Mouse (Mus musculus) CH12.LX (cell line): ENCODE data around the gene Hoxb3. TPM values are rescaled to one million over a fixed set of nuclear protein-coding genes. Genes with fewer than 3 reads are reported as not detected.

Source experiments
- DNase-seq: peaks from one replicate; pipeline ENCODE4 v3.0.0-alpha.2; 2013; ENCODE audit errors: extremely low read depth
- H3K27ac ChIP-seq: 2 replicates; pipeline ENCODE4 v1.5.1; 2012; ENCODE audit warnings: low read depth, mild to moderate bottlenecking, control low read depth, moderate library complexity; ENCODE audit not compliant: insufficient read depth
- H3K27me3 ChIP-seq: replicated peaks from 2 replicates; pipeline ENCODE3; 2012; ENCODE audit warnings: inconsistent platforms
- H3K36me3 ChIP-seq, 2 experiments: replicated peaks in 1 of 2; 2 replicates each; pipeline versions ENCODE3 to v1.6.1; 2012; ENCODE audit warnings: inconsistent platforms in 1 of 2, low read length in 1 of 2, mild to moderate bottlenecking in 1 of 2, mixed read lengths in 1 of 2, moderate library complexity in 1 of 2; ENCODE audit not compliant: control insufficient read depth in 1 of 2, insufficient read depth in 1 of 2
- H3K4me1 ChIP-seq, 2 experiments: 2 replicates each; pipeline ENCODE4 v1.6.1; 2012; ENCODE audit warnings: inconsistent platforms in 1 of 2, moderate library complexity in 1 of 2; ENCODE audit not compliant: insufficient read depth in 2 of 2, control insufficient read depth in 1 of 2
- H3K4me2 ChIP-seq: 2 replicates; pipeline ENCODE4 v1.6.1; 2012; ENCODE audit warnings: low read depth, mild to moderate bottlenecking, control low read depth; ENCODE audit not compliant: poor library complexity, insufficient read depth, severe bottlenecking
- H3K4me3 ChIP-seq, 3 experiments: fragments of 150-350 bp in 1 of 3; sonication (generic) in 1 of 3; replicated peaks in 1 of 3; 2 replicates each; pipeline versions ENCODE3 to v1.5.1; 2011 to 2012; ENCODE audit warnings: low read depth in 2 of 3, low read length in 2 of 3, mild to moderate bottlenecking in 2 of 3, moderate library complexity in 2 of 3, control low read depth in 1 of 3, improper control_type of control experiment in 1 of 3, inconsistent platforms in 1 of 3, mixed read lengths in 1 of 3; ENCODE audit not compliant: poor library complexity in 1 of 3
- H3K79me2 ChIP-seq: replicated peaks from 2 replicates; pipeline ENCODE4 v1.6.1; 2012; ENCODE audit warnings: mild to moderate bottlenecking, moderate library complexity; ENCODE audit not compliant: control insufficient read depth, poor library complexity, insufficient read depth, severe bottlenecking; ENCODE audit errors: extremely low read depth
- H3K9ac ChIP-seq: 2 replicates; pipeline ENCODE4 v1.6.1; 2012; ENCODE audit warnings: low read depth, mild to moderate bottlenecking, control low read depth, moderate library complexity; ENCODE audit not compliant: insufficient read depth
- H3K9me3 ChIP-seq: replicated peaks from 2 replicates; pipeline ENCODE3; 2012; ENCODE audit warnings: low read length, inconsistent platforms, mixed read lengths
- CHD1 ChIP-seq: IDR thresholded peaks from 2 replicates; pipeline ENCODE4 v1.6.1; 2012; ENCODE audit warnings: low read depth, low read length, improper control_type of control experiment, inconsistent platforms
- CTCF ChIP-seq, 2 experiments: IDR thresholded peaks in 1 of 2; conservative IDR thresholded peaks in 1 of 2; 2 replicates each; pipeline ENCODE4 v1.5.1; 2011 to 2012; ENCODE audit warnings: low read depth in 2 of 2, low read length in 2 of 2, improper control_type of control experiment in 1 of 2, inconsistent platforms in 1 of 2, mild to moderate bottlenecking in 1 of 2, moderate library complexity in 1 of 2
- ELF1 ChIP-seq: IDR thresholded peaks from 2 replicates; pipeline ENCODE4 v1.6.1; 2014; ENCODE audit warnings: low read depth, mild to moderate bottlenecking, inconsistent platforms, low read length, improper control_type of control experiment
- ETS1 ChIP-seq: conservative IDR thresholded peaks from 2 replicates; pipeline ENCODE4 v1.6.1; 2012; ENCODE audit warnings: low read depth, mild to moderate bottlenecking, inconsistent platforms, low read length, improper control_type of control experiment, moderate library complexity
- HCFC1 ChIP-seq: IDR thresholded peaks from 2 replicates; pipeline ENCODE4 v1.6.1; 2012; ENCODE audit warnings: low read depth, mild to moderate bottlenecking, inconsistent platforms, low read length, improper control_type of control experiment
- IRF4 ChIP-seq: IDR thresholded peaks from 2 replicates; pipeline ENCODE4 v1.6.1; 2014; ENCODE audit warnings: low read depth, mild to moderate bottlenecking, inconsistent platforms, low read length, improper control_type of control experiment
- JUN ChIP-seq: IDR thresholded peaks from 2 replicates; pipeline ENCODE4 v1.6.1; 2011; ENCODE audit warnings: low read depth, mild to moderate bottlenecking, low read length, improper control_type of control experiment, moderate library complexity; ENCODE audit not compliant: insufficient read depth
- KAT2A ChIP-seq: IDR thresholded peaks from 2 replicates; pipeline ENCODE4 v1.6.1; 2012; ENCODE audit warnings: low read length, improper control_type of control experiment, inconsistent platforms; ENCODE audit not compliant: insufficient replicate concordance
- MAX ChIP-seq: IDR thresholded peaks from 2 replicates; pipeline ENCODE4 v1.6.1; 2011; ENCODE audit warnings: low read length, improper control_type of control experiment
- MAZ ChIP-seq: IDR thresholded peaks from 2 replicates; pipeline ENCODE4 v1.6.1; 2012; ENCODE audit warnings: low read depth, mild to moderate bottlenecking, inconsistent platforms, low read length, improper control_type of control experiment, moderate library complexity
- MEF2A ChIP-seq: IDR thresholded peaks from 2 replicates; pipeline ENCODE4 v1.6.1; 2014; ENCODE audit warnings: low read depth, mild to moderate bottlenecking, inconsistent platforms, low read length, improper control_type of control experiment, borderline replicate concordance
- MXI1 ChIP-seq: IDR thresholded peaks from 2 replicates; pipeline ENCODE4 v1.6.1; 2011; ENCODE audit warnings: mild to moderate bottlenecking, low read depth, low read length, improper control_type of control experiment
- MYC ChIP-seq: IDR thresholded peaks from 2 replicates; pipeline ENCODE4 v1.6.1; 2011; ENCODE audit warnings: low read depth, mild to moderate bottlenecking, improper control_type of control experiment, low read length
- NELFE ChIP-seq: IDR thresholded peaks from 2 replicates; pipeline ENCODE4 v1.6.1; 2011; ENCODE audit warnings: low read depth, low read length, improper control_type of control experiment
- POLR2A ChIP-seq: IDR thresholded peaks from 2 replicates; pipeline ENCODE4 v1.6.1; 2011; ENCODE audit warnings: low read depth, mild to moderate bottlenecking, improper control_type of control experiment, low read length
- POLR2AphosphoS2 ChIP-seq: IDR thresholded peaks from 2 replicates; pipeline ENCODE4 v1.6.1; 2011; ENCODE audit warnings: low read depth, low read length, improper control_type of control experiment
- RCOR1 ChIP-seq: conservative IDR thresholded peaks from 2 replicates; pipeline ENCODE4 v1.6.1; 2012; ENCODE audit warnings: low read depth, mild to moderate bottlenecking, inconsistent platforms, low read length, improper control_type of control experiment
- SIN3A ChIP-seq: IDR thresholded peaks from 2 replicates; pipeline ENCODE4 v1.6.1; 2012; ENCODE audit warnings: low read length, improper control_type of control experiment, inconsistent platforms
- SMC3 ChIP-seq: IDR thresholded peaks from 2 replicates; pipeline ENCODE4 v1.6.1; 2011; ENCODE audit warnings: low read depth, low read length, improper control_type of control experiment
- TBP ChIP-seq: conservative IDR thresholded peaks from 2 replicates; pipeline ENCODE4 v1.6.1; 2011; ENCODE audit warnings: low read depth, low read length, improper control_type of control experiment
- TCF12 ChIP-seq: IDR thresholded peaks from 2 replicates; pipeline ENCODE4 v1.6.1; 2014; ENCODE audit warnings: low read depth, mild to moderate bottlenecking, inconsistent platforms, low read length, improper control_type of control experiment
- UBTF ChIP-seq: IDR thresholded peaks from 2 replicates; pipeline ENCODE4 v1.6.1; 2012; ENCODE audit warnings: low read depth, mild to moderate bottlenecking, inconsistent platforms, low read length, improper control_type of control experiment, moderate library complexity
- USF1 ChIP-seq: IDR thresholded peaks from 2 replicates; pipeline ENCODE4 v1.6.1; 2014; ENCODE audit warnings: low read depth, mild to moderate bottlenecking, inconsistent platforms, low read length, improper control_type of control experiment
- USF2 ChIP-seq: conservative IDR thresholded peaks from 2 replicates; pipeline ENCODE4 v1.6.1; 2011; ENCODE audit warnings: low read depth, low read length, improper control_type of control experiment
- ZKSCAN1 ChIP-seq: IDR thresholded peaks from 2 replicates; pipeline ENCODE4 v1.6.1; 2012; ENCODE audit warnings: low read depth, inconsistent platforms, low read length, improper control_type of control experiment, borderline replicate concordance
- ZMIZ1 ChIP-seq: IDR thresholded peaks from 2 replicates; pipeline ENCODE4 v1.6.1; 2012; ENCODE audit warnings: low read depth, mild to moderate bottlenecking, inconsistent platforms, low read length, improper control_type of control experiment
- dilution Hi-C: fragments of 300-500 bp; cut with MboI; formaldehyde crosslinking; loops from 2 replicates; pipeline ENCODE4 v1.14.3; 2020; ENCODE audit warnings: low sequenced_read_pairs; ENCODE audit not compliant: extremely low pct_unique_long_range_greater_than_20kb, extremely low pct_ligation_motif_present
- in situ Hi-C: fragments of 300-500 bp; cut with MboI; formaldehyde crosslinking; loops from 3 replicates; pipeline ENCODE4 v1.14.3; 2019; ENCODE audit warnings: low sequenced_read_pairs, low pct_ligation_motif_present, low pct_unique_long_range_greater_than_20kb, mixed read lengths
- polyA plus RNA-seq: library from polyadenylated mRNA; unstranded; fragments of >175 nt; gene quantifications from 2 replicates; pipeline ENCODE4 v1.2.1, GENCODE M21; 2012; ENCODE audit warnings: low read depth; ENCODE audit not compliant: insufficient read length
- total RNA-seq, 2 experiments: library from RNA; depleted of rRNA; stranded (reverse); fragments of 300-350 nt in 1 of 2; fragments of >200 nt in 1 of 2; gene quantifications; 2 replicates each; pipeline ENCODE4 v1.2.3; 2012 to 2014

Hoxb3 gene
- total and polyA plus RNA-seq, 3 experiments, result 0.07 to 0.29 (median 0.21) TPM

- Histone ChIP-seq H3K36me3 (peaks cover 0 to 2% of the 10 kb centered on the region in 2 experiments), H3K9me3 (no peaks in the 10 kb centered on the region), H3K4me2 (no peak overlapping the region), H3K79me2 (no peaks in the 10 kb centered on the region), H3K27ac (no peak overlapping the region), H3K9ac (no peak overlapping the region), H3K4me3 (no peak overlapping the region), H3K27me3 (no peaks in the 10 kb centered on the region), H3K4me1 (no peaks in the 10 kb centered on the region)
- TF ChIP-seq TBP, result no peak
- TF ChIP-seq JUN, result no peak
- TF ChIP-seq MYC, result no peak
- no peak for TF ChIP-seq SIN3A
- TF ChIP-seq MAZ, result no peak
- no peak for TF ChIP-seq ZKSCAN1
- no peak for TF ChIP-seq ETS1
- no peak for TF ChIP-seq USF1
- no peak for TF ChIP-seq MEF2A
- TF ChIP-seq NELFE, result no peak
- no peak for TF ChIP-seq HCFC1
- TF ChIP-seq UBTF, result no peak
- TF ChIP-seq RCOR1, result no peak
- TF ChIP-seq TCF12, result no peak
- TF ChIP-seq SMC3, result no peak
- TF ChIP-seq POLR2A, result no peak
- no peak for TF ChIP-seq CTCF (conservative IDR thresholded peaks at IDR 0.05 in 1 of 2, IDR thresholded peaks at IDR 0.05 in 1 of 2; ENCODE audit: low read depth in 2 of 2, low read length in 2 of 2)
- TF ChIP-seq ELF1, result no peak
- TF ChIP-seq MAX, result no peak
- no peak for DNase-seq
- in situ Hi-C loops (no loop called here), dilution Hi-C loops (no loop called here)
Observed at GRCm38 (mm10) chr11:96332105-96332504, 9.0 kb downstream of the Hoxb3 start.

GRCm38 (mm10) chr11:96332618-96333032, 9.5 kb downstream of the Hoxb3 start:
- Histone ChIP-seq H3K27ac (no peak overlapping the region), H3K79me2 (no peaks in the 10 kb centered on the region), H3K36me3 (peaks cover 0 to 2% of the 10 kb centered on the region in 2 experiments), H3K27me3 (no peaks in the 10 kb centered on the region), H3K4me3 (no peak overlapping the region), H3K9me3 (no peaks in the 10 kb centered on the region), H3K4me2 (no peak overlapping the region), H3K4me1 (no peaks in the 10 kb centered on the region), H3K9ac (no peak overlapping the region)
- DNase-seq, result no peak
- TF ChIP-seq UBTF (no peak), CHD1 (no peak), ZMIZ1 (no peak), KAT2A (no peak), IRF4 (no peak), HCFC1 (no peak), POLR2AphosphoS2 (no peak), MAZ (no peak), MXI1 (no peak), USF2 (no peak), MEF2A (no peak), TCF12 (no peak)
- dilution Hi-C loops (no loop called here), in situ Hi-C loops (no loop called here)
